Mouse (Mus musculus) lung, embryonic 16.5 days (tissue): ENCODE data around the gene Ina. TPM values are rescaled to one million over a fixed set of nuclear protein-coding genes. Genes with fewer than 3 reads are reported as not detected.
"Not testable (repeated sequence)": the region's sequence is repeated elsewhere in the genome, so short reads cannot be mapped to it uniquely, and the experiment has no call there.

Source experiments
- ATAC-seq: fragments of 200-750 bp; cut with Nextera tagmentation; 2 replicates; pipeline ENCODE4 v1.8.0; 2017; ENCODE audit warnings: low read depth, mild to moderate bottlenecking, moderate library complexity
- H3K27ac ChIP-seq: fragments of 300-500 bp; sonication (generic); 2 replicates; pipeline ENCODE4 v1.5.1; 2014; ENCODE audit warnings: mild to moderate bottlenecking, control low read depth, low read length
- H3K27me3 ChIP-seq: fragments of 300-500 bp; sonication (generic); 2 replicates; pipeline ENCODE4 v1.6.1; 2014; ENCODE audit warnings: low read depth, low read length, mixed read lengths; ENCODE audit not compliant: control insufficient read depth, insufficient read depth
- H3K36me3 ChIP-seq: fragments of 300-500 bp; sonication (generic); 2 replicates; pipeline ENCODE4 v1.6.1; 2014; ENCODE audit warnings: low read length; ENCODE audit not compliant: control insufficient read depth, insufficient read depth
- H3K4me1 ChIP-seq: fragments of 300-500 bp; sonication (generic); replicated peaks from 2 replicates; pipeline ENCODE4 v1.6.1; 2014; ENCODE audit warnings: low read length, mixed read lengths; ENCODE audit not compliant: control insufficient read depth, insufficient read depth
- H3K4me2 ChIP-seq: fragments of 300-500 bp; sonication (generic); 2 replicates; pipeline ENCODE4 v1.6.1; 2014; ENCODE audit warnings: low read depth, low read length, control low read depth
- H3K4me3 ChIP-seq: fragments of 300-500 bp; sonication (generic); 2 replicates; pipeline ENCODE4 v1.5.1; 2014; ENCODE audit warnings: mild to moderate bottlenecking, low read length, control low read depth
- H3K9ac ChIP-seq: fragments of 300-500 bp; sonication (generic); 2 replicates; pipeline ENCODE4 v1.6.1; 2014; ENCODE audit warnings: low read length, control low read depth
- H3K9me3 ChIP-seq: fragments of 300-500 bp; sonication (generic); 2 replicates; pipeline ENCODE4 v1.6.1; 2016; ENCODE audit warnings: low read length; ENCODE audit not compliant: control insufficient read depth
- WGBS: fragments of 180-500 bp; shearing (Covaris S2); extraction: QIAGEN DNeasy Blood & Tissue Kit; methylation state at CpG from one replicate; pipeline ENCODE4 v1.1.7; 2014; 5-methylcytosine and 5-hydroxymethylcytosine counted together
- polyA plus RNA-seq: library from polyadenylated mRNA; unstranded; fragments of >200 nt; fragmentation: Nextera tagmentation; extraction: Ambion mirVana; gene quantifications from 2 replicates; pipeline ENCODE4 v1.2.1, GENCODE M21; 2015

The Ina gene
- polyA plus RNA-seq, 1 experiment from 2014 or later, result 0.51 TPM

DNA sequence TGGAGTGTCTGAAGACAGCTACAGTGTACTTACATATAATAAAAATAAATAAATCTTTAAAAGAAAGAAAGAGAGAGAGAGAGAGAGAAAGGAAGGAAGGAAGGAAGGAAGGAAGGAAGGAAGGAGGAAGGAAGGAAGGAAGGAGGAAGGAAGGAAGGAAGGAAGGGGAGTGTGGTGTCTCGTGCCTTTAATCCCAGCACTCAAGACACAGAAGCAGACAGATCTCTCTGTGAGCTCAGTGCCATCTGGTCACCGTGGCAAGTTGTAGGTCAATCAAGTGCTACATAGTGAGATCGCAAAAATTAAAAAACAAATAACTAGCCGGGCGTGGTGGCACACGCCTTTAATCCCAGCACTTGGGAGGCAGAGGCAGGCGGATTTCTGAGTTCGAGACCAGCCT is 23.9 kb upstream of the Ina start:
- H3K9me3 ChIP-seq, H3K27me3 ChIP-seq, H3K9ac ChIP-seq, H3K4me2 ChIP-seq, H3K36me3 ChIP-seq, ATAC-seq, H3K27ac ChIP-seq, H3K4me3 ChIP-seq: not testable (repeated sequence)
- 79% methylated on average over 8 of the region's 8 CpGs for WGBS
- H3K4me1 ChIP-seq, result peaks cover 13% of the 10 kb centered on the region

DNA sequence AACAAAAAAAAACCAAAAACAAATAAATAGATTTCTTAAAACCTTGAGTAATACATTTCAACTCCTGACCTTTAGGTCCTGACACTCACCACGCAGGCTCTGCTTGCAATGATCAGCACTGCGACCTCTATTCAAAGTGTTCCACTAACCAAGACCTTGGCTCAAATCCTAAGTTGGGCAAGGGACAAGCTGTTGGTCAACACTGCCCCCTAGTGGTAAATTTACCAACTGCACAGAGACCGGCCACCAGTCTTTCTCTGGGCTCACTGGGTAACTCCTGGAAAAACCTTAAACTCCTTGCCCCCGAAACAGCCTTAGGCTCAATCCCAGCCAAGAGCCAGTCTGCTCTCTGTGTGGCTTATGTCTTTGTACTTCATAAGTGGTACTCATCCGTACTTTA is 23.4 kb upstream of the Ina start:
- Histone ChIP-seq H3K4me1 (peaks cover 13% of the 10 kb centered on the region), H3K27ac (no peak overlapping the region), H3K4me3 (no peak overlapping the region), H3K9me3 (no peaks in the 10 kb centered on the region), H3K4me2 (no peak overlapping the region), H3K27me3 (no peaks in the 10 kb centered on the region), H3K36me3 (no peaks in the 10 kb centered on the region), H3K9ac (no peak overlapping the region)
- no peak for ATAC-seq
- WGBS, result 4% methylated on average over 5 of the region's 5 CpGs

DNA sequence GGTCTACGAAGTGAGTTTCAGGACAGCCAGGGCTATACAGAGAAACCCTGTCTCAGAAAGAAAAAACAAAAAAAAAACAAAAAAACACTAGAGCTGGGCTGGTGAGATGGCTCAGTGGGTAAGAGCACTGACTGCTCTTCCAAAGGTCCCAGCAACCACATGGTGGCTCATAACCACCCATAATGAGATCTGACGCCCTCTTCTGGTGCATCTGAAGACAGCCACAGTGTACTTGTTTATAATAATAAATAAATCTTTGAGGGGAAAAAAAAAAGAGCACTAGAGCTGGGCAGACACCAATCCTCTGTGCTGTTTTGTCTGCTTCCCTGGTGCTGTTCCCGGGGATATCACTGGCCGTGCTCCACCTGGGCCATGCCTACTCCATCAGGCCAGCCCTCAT is 22.2 kb upstream of the Ina start:
- not testable (repeated sequence) for H3K9me3 ChIP-seq, H3K4me2 ChIP-seq, H3K27ac ChIP-seq, H3K36me3 ChIP-seq, ATAC-seq, H3K4me3 ChIP-seq, H3K27me3 ChIP-seq, H3K9ac ChIP-seq
- peaks cover 11% of the 10 kb centered on the region for H3K4me1 ChIP-seq
- WGBS, result 57% methylated on average over 4 of the region's 4 CpGs

DNA sequence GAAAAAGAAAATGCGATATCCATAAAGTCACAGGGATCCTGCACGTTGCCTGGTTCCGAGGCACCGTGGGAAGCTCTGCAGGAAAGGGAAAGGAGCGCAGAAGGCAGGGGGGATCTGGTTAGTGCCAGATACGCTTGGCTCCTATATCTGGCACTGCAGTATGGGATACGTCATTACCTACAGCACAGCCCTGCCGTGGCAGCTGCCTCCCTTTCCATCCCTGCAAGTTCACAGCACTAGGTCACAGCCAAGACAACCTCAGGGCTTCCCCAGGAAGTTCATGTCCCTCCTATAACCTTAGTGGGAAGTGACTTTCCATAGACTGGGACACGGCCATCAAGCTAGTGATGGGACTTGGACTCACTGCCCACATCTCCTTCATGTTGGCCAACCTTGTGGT is 18.4 kb upstream of the Ina start:
- no peak overlapping the region for H3K9ac ChIP-seq
- no peaks in the 10 kb centered on the region for H3K36me3 ChIP-seq
- no peaks in the 10 kb centered on the region for H3K9me3 ChIP-seq
- no peak for ATAC-seq
- no peaks in the 10 kb centered on the region for H3K27me3 ChIP-seq
- no peaks in the 10 kb centered on the region for H3K4me1 ChIP-seq
- H3K4me3 ChIP-seq, result no peak overlapping the region
- no peak overlapping the region for H3K4me2 ChIP-seq
- no peak overlapping the region for H3K27ac ChIP-seq
- 77% methylated on average over 9 of the region's 9 CpGs for WGBS

DNA sequence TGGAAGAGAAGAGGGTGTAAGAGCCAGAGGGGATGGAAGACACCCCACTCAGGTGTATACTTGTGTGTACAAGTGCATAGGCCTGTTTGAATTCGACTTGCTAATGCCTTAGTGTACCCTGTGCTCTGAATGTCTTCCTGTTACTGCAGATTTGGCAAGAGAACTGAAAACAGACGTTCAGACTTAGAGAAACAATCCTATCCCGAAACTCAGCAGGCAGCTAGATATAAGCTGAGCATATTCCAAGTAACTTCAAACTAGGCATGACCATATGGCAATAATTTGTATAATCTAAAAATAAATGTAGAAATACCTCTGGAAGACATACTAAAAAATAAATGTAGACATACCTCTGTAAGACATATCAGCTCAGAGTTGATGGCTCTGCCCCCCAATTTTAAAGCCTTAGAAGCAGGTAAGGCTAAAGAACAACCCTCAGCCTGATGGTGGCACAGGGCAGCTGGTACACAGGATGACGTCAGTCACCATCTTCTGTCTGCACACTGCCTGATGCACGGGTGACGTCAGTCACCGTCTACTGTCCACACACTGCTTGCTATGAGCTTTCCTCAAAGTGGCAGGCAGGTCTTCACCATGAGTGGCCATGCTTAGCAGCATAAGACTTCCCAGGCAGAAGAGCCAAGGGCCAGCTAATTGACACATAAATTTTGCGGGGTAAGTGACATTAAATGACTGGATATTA is 16.2 kb upstream of the Ina start:
- H3K27ac ChIP-seq, result no peak overlapping the region
- no peaks in the 10 kb centered on the region for H3K36me3 ChIP-seq
- H3K9me3 ChIP-seq, result no peaks in the 10 kb centered on the region
- ATAC-seq, result no peak
- H3K9ac ChIP-seq, result no peak overlapping the region
- 76% methylated on average over 8 of the region's 8 CpGs for WGBS
- H3K4me1 ChIP-seq, result no peaks in the 10 kb centered on the region
- H3K27me3 ChIP-seq, result no peaks in the 10 kb centered on the region
- no peak overlapping the region for H3K4me2 ChIP-seq
- H3K4me3 ChIP-seq, result no peak overlapping the region

DNA sequence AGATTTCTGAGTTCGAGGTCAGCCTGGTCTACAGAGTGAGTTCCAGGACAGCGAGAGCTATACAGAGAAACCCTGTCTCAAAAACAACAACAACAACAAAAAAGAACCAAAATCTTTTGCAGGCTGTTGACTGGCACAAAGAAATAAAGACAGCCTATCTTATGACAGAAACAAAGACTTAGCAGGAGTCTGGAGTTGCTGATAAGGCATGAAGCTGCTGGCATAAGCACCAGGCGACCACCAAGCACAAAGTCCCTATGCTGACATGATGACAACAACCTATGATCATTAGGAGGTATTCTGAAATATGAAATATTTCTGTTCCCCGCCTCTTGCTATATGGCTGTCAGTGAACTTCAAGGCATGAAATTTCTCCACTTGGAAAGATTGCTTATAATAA is 15.5 kb upstream of the Ina start:
- H3K27ac ChIP-seq, result no peak overlapping the region
- no peaks in the 10 kb centered on the region for H3K36me3 ChIP-seq
- H3K9ac ChIP-seq, result no peak overlapping the region
- H3K4me2 ChIP-seq, result no peak overlapping the region
- H3K4me1 ChIP-seq, result no peaks in the 10 kb centered on the region
- whole genome bisulfite sequencing, result 70% methylated on average over 4 of the region's 4 CpGs
- ATAC-seq, result no peak
- H3K27me3 ChIP-seq, result no peaks in the 10 kb centered on the region
- no peak overlapping the region for H3K4me3 ChIP-seq
- no peaks in the 10 kb centered on the region for H3K9me3 ChIP-seq

DNA sequence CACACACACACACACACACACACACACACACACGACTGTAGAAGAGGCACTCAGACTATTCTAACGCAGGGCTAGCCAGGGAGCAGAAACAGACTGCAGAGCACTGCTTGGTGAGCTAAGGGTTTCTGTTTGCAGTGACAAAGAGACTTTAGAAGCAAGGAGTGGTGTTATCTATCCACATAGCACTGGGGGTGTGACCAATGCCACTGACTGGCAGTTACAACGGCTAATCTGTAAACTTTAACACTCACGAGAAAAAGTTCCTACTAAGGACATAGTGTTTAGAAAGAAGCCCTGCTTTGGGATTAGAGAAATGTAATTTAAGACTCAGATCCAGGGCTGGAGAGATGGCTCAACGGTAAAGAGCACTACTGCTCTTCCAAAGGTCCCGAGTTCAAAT is 14.7 kb upstream of the Ina start:
- WGBS, result 65% methylated on average over 6 of the region's 6 CpGs

DNA sequence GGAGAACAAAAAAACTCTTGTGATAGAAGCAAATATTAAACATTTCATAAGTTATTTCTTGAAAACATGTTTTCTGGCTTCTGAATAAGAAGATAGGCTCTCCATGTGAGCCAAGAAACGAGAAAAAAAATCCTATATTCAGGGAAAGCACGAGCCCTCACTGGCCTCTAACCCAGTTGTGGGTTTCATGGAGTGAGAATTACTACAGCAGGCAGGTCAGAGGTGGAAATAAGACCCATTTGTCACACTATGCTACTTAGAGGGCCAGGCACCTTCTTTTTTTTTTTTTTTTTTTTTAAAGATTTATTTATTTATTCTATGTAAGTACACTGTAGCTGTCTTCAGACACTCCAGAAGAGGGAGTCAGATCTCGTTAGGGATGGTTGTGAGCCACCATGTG is 14.1 kb upstream of the Ina start:
- not testable (repeated sequence) for ATAC-seq, H3K27me3 ChIP-seq, H3K4me3 ChIP-seq, H3K9me3 ChIP-seq, H3K4me2 ChIP-seq, H3K36me3 ChIP-seq, H3K4me1 ChIP-seq, H3K27ac ChIP-seq, H3K9ac ChIP-seq
- WGBS, result 60% methylated on average over 2 of the region's 3 CpGs

More for the DNA sequence above, 14.7 kb upstream of the Ina start:
- Histone ChIP-seq H3K27me3 (no peaks in the 10 kb centered on the region), H3K9me3 (no peaks in the 10 kb centered on the region), H3K4me2 (no peak overlapping the region), H3K36me3 (no peaks in the 10 kb centered on the region), H3K4me3 (no peak overlapping the region), H3K4me1 (no peaks in the 10 kb centered on the region), H3K27ac (no peak overlapping the region), H3K9ac (no peak overlapping the region)
- no peak for ATAC-seq

DNA sequence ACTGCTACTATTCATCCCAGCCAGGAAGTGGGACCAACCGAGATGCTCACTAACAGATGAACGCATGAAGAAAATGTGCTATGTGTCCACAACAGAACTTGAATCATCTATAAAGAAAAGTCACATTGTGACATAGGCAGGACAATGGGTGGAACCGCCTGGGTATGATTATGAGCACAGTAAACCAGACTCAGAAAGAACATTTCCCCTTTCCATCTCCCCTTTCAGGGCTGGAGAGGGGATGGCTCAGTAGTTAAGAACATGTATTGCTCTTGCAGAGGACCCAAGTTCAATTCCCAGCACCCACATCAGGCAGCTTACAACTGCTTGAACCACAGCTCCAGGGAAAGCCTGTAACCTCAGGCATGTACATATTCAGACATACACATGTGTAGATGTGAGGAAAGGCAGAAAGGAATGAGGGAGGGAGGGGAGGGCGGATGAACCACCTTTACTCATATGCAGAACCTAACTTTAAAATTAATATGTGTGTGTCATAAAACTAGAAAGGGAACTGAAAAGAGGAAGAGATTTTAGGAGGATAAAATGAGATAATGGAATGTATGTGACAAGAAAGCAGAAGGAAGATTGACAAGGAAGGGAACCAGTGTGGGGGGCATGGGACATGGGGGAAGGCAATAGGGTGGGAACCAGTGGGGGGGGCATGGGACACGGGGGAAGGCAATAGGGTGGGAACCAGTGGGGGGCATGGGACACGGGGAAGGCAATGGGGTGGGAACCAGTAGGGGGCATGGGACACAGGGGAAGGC is 10.6 kb upstream of the Ina start:
- Histone ChIP-seq H3K27ac (no peak overlapping the region), H3K4me1 (no peaks in the 10 kb centered on the region), H3K36me3 (no peaks in the 10 kb centered on the region), H3K27me3 (no peaks in the 10 kb centered on the region), H3K9ac (no peak overlapping the region), H3K4me3 (no peak overlapping the region), H3K9me3 (no peaks in the 10 kb centered on the region), H3K4me2 (no peak overlapping the region)
- WGBS, result 73% methylated on average over 6 of the region's 6 CpGs
- no peak for ATAC-seq
